Mouse (Mus musculus): ENCODE data around the gene Kctd3. TPM values are rescaled to one million over a fixed set of nuclear protein-coding genes. Genes with fewer than 3 reads are reported as not detected.

Kctd3 gene
- polyA plus RNA-seq, 1 experiment from 2014 or later: 37.6 TPM

DNA sequence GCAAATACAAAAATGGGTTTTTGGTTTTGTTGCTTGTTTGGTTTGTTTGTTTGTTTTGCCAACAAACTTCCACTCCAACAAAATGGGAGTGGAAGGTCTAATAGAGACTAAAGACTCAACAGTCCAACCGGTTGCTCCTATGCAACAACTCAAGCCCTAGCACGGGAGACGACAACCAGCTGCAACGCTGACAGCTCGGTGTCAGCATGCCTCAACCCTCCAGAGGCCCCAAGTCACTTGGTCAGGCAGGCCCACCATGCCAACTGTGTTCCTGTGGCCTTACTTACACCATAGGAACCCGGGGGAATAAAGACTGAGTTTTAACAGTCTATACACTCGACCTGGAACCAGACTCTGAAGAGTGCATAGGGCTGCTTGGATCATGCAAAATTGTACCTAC is 815 bp downstream of the Kctd3 start:
- peak overlapping the region; percentile 91 for H3K9ac ChIP-seq (replicated peaks)
- peak overlapping the region; percentile 91 for H3K4me3 ChIP-seq (replicated peaks)
- no peaks in the 10 kb centered on the region for H3K27me3 ChIP-seq
- no peak for ATAC-seq
- H3K4me1 ChIP-seq (replicated peaks): peaks cover 29% of the 10 kb centered on the region
- H3K4me2 ChIP-seq (replicated peaks): peak overlapping the region; percentile 91
- no peak overlapping the region for H3K27ac ChIP-seq
- H3K36me3 ChIP-seq: no peaks in the 10 kb centered on the region
- 6% methylated on average over 7 of the region's 7 CpGs for WGBS
- no peaks in the 10 kb centered on the region for H3K9me3 ChIP-seq

- H3K9me3 ChIP-seq: no peaks in the 10 kb centered on the region
- H3K27ac ChIP-seq: no peak overlapping the region
- H3K27me3 ChIP-seq: no peaks in the 10 kb centered on the region
- H3K9ac ChIP-seq (replicated peaks): no peak overlapping the region
- 68% methylated on average over 5 of the region's 5 CpGs for WGBS
- peaks cover 29% of the 10 kb centered on the region for H3K4me1 ChIP-seq (replicated peaks)
- H3K4me3 ChIP-seq (replicated peaks): peak overlapping the region; percentile 91
- no peaks in the 10 kb centered on the region for H3K36me3 ChIP-seq
- no peak for ATAC-seq
- H3K4me2 ChIP-seq (replicated peaks): peak overlapping the region; percentile 91
Observed at GRCm38 (mm10) chr1:189006267-189006666, 1.4 kb downstream of the Kctd3 start.

- H3K27me3 ChIP-seq: no peaks in the 10 kb centered on the region
- ATAC-seq: no peak
- peaks cover 29% of the 10 kb centered on the region for H3K4me1 ChIP-seq (replicated peaks)
- no peaks in the 10 kb centered on the region for H3K9me3 ChIP-seq
- no peak overlapping the region for H3K4me3 ChIP-seq (replicated peaks)
- H3K27ac ChIP-seq: no peak overlapping the region
- peaks cover 11% of the 10 kb centered on the region for H3K36me3 ChIP-seq
- no peak overlapping the region for H3K4me2 ChIP-seq (replicated peaks)
- WGBS: 100% methylated on average over 1 of the region's 1 CpGs
- H3K9ac ChIP-seq (replicated peaks): no peak overlapping the region
Observed at GRCm38 (mm10) chr1:189004774-189005173, 2.9 kb downstream of the Kctd3 start.

DNA sequence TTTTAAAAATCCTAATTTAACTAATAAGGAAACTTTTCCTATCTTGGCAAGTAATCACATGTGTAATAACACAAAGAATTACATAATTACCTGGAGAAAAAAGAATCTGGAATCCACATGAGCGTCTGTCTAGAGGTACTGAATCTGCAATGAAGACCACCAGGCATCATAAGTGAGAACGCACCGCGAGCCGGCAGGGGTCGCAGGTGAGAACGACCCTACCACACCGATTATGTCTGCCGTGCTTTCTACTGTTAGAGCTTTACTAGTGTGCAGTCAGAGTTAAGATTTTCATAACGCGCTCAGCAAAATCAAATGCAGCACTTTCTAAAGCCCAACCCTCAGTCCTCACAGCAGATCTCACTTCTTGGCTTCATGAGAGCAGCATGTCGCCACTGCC is 5.8 kb downstream of the Kctd3 start:
- Histone ChIP-seq H3K27me3 (no peaks in the 10 kb centered on the region), H3K27ac (no peak overlapping the region), H3K4me1 (replicated peaks) (peaks cover 26% of the 10 kb centered on the region), H3K36me3 (peaks cover 34% of the 10 kb centered on the region), H3K9me3 (no peaks in the 10 kb centered on the region), H3K9ac (replicated peaks) (no peak overlapping the region), H3K4me2 (replicated peaks) (no peak overlapping the region), H3K4me3 (replicated peaks) (no peak overlapping the region)
- no peak for ATAC-seq
- WGBS: 93% methylated on average over 12 of the region's 12 CpGs

DNA sequence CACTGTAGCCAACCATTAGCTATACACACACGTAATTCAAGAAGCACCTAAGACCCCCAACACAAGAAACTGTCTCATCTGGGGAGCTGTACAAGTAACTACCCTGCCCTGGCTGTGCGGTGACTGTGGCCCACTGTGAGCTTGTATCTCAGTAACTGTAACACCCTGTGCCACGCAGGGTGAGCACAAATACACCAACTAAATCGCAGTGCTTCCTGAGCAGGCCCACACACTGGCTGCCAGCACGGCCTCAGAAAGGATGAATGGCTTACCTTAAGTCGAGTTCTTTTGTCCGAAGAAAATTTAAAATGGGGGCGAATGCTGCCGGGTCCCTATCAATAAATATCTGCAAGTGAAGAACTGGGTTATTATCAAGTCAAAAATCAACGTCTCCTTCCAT is 7.7 kb downstream of the Kctd3 start:
- Histone ChIP-seq H3K4me1 (replicated peaks) (peaks cover 9% of the 10 kb centered on the region), H3K27me3 (no peaks in the 10 kb centered on the region), H3K9ac (replicated peaks) (no peak overlapping the region), H3K9me3 (no peaks in the 10 kb centered on the region), H3K36me3 (peaks cover 52% of the 10 kb centered on the region), H3K4me3 (replicated peaks) (no peak overlapping the region), H3K27ac (no peak overlapping the region), H3K4me2 (replicated peaks) (no peak overlapping the region)
- ATAC-seq: no peak
- 91% methylated on average over 10 of the region's 10 CpGs for WGBS

GRCm38 (mm10) chr1:188997921-188998320 is 9.7 kb downstream of the Kctd3 start:
- 95% methylated on average over 3 of the region's 3 CpGs for WGBS
- no peak overlapping the region for H3K27ac ChIP-seq
- no peaks in the 10 kb centered on the region for H3K9me3 ChIP-seq
- no peaks in the 10 kb centered on the region for H3K4me1 ChIP-seq (replicated peaks)
- no peak overlapping the region for H3K4me2 ChIP-seq (replicated peaks)
- ATAC-seq: no peak
- H3K4me3 ChIP-seq (replicated peaks): no peak overlapping the region
- no peak overlapping the region for H3K9ac ChIP-seq (replicated peaks)
- H3K27me3 ChIP-seq: no peaks in the 10 kb centered on the region
- peaks cover 58% of the 10 kb centered on the region for H3K36me3 ChIP-seq

- ATAC-seq: peak; percentile 34; the same call in 1 of the 2 replicates
- H3K27ac ChIP-seq: no peak overlapping the region
- H3K4me1 ChIP-seq (replicated peaks): no peaks in the 10 kb centered on the region
- no peaks in the 10 kb centered on the region for H3K9me3 ChIP-seq
- H3K4me2 ChIP-seq (replicated peaks): no peak overlapping the region
- H3K36me3 ChIP-seq: peaks cover 62% of the 10 kb centered on the region
- H3K4me3 ChIP-seq (replicated peaks): no peak overlapping the region
- WGBS: 39% methylated on average over 4 of the region's 4 CpGs
- H3K27me3 ChIP-seq: no peaks in the 10 kb centered on the region
- H3K9ac ChIP-seq (replicated peaks): no peak overlapping the region
Observed at GRCm38 (mm10) chr1:188993218-188993617, 14.4 kb downstream of the Kctd3 start.

DNA sequence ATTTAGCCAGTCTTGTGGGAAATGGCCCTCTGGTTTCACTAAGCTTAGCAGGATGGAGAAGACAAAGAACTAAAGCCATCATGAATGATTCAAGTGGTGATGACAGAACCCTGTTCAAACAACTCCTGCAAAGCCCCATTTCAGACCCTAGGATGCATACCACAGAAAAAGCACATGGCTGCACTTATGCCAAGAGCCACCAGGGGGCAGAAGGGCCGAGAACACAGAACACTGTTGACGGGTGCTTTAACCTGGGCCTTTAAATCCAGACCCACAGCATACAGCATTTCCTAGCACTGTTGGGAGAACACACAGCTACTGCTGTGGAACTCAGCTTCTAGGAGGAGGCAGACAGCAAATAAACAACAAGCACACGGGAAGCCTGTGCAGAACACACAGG is 27.6 kb downstream of the Kctd3 start:
- H3K27me3 ChIP-seq: no peaks in the 10 kb centered on the region
- WGBS: 31% methylated on average over 3 of the region's 3 CpGs
- ATAC-seq: no peak
- no peaks in the 10 kb centered on the region for H3K9me3 ChIP-seq
- H3K4me2 ChIP-seq (replicated peaks): no peak overlapping the region
- H3K9ac ChIP-seq (replicated peaks): no peak overlapping the region
- no peaks in the 10 kb centered on the region for H3K4me1 ChIP-seq (replicated peaks)
- H3K27ac ChIP-seq: no peak overlapping the region
- H3K36me3 ChIP-seq: peaks cover 72% of the 10 kb centered on the region
- no peak overlapping the region for H3K4me3 ChIP-seq (replicated peaks)

DNA sequence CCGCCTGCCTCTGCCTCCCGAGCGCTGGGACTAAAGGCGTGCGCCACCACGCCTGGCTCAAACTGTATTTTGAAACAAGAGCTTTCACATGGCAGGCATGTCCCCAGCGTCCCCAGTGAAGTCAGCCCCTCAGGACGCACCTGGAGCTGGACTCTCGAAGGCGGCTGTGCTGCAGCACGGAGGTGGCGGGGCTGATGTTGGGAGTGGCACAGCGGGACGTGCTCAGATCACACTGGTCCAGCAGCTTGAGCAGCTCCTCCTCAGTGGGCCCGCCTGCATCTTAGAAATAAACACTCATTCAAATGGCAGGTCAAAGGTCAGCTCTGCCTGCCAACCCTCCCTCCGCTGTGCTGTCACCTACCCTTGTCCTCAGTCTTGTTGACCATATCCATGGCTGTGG is 33.7 kb downstream of the Kctd3 start:
- H3K4me2 ChIP-seq (replicated peaks): no peak overlapping the region
- no peak overlapping the region for H3K27ac ChIP-seq
- no peaks in the 10 kb centered on the region for H3K9me3 ChIP-seq
- H3K4me1 ChIP-seq (replicated peaks): no peaks in the 10 kb centered on the region
- H3K9ac ChIP-seq (replicated peaks): no peak overlapping the region
- no peak overlapping the region for H3K4me3 ChIP-seq (replicated peaks)
- no peaks in the 10 kb centered on the region for H3K27me3 ChIP-seq
- 88% methylated on average over 16 of the region's 16 CpGs for WGBS
- no peak for ATAC-seq
- H3K36me3 ChIP-seq: peaks cover 78% of the 10 kb centered on the region

DNA sequence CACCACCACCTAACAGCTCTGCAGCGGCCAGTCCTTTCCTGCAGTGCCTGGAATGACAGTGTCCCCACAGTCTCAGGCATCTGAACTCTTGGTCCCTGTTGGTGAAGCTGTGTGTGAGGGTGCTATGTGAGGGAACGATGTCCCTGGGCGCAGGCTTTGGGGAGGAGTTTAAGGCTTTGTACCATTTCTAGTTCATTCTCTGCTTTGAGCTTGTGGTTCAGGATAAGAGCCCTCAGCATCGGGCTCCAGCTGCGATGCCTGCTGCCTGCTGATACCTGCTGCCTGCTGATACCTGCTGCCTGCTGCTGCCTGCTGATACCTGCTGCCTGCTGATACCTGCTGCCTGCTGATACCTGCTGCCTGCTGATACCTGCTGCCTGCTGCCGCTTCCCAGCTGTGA is 34.6 kb downstream of the Kctd3 start:
- WGBS: 93% methylated on average over 6 of the region's 6 CpGs
- peaks cover 79% of the 10 kb centered on the region for H3K36me3 ChIP-seq

GRCm38 (mm10) chr1:188952501-188952900 is 55.1 kb downstream of the Kctd3 start:
- Histone ChIP-seq H3K9me3 (no peaks in the 10 kb centered on the region), H3K36me3 (no peaks in the 10 kb centered on the region), H3K4me1 (replicated peaks) (no peaks in the 10 kb centered on the region), H3K4me3 (replicated peaks) (no peak overlapping the region), H3K27me3 (no peaks in the 10 kb centered on the region), H3K27ac (no peak overlapping the region), H3K4me2 (replicated peaks) (no peak overlapping the region), H3K9ac (replicated peaks) (no peak overlapping the region)
- WGBS: 89% methylated on average over 4 of the region's 4 CpGs
- ATAC-seq: no peak

More for the DNA sequence above, 34.6 kb downstream of the Kctd3 start:
- H3K4me1 ChIP-seq (replicated peaks): no peaks in the 10 kb centered on the region
- no peak overlapping the region for H3K4me2 ChIP-seq (replicated peaks)
- no peak overlapping the region for H3K9ac ChIP-seq (replicated peaks)
- no peak for ATAC-seq
- H3K9me3 ChIP-seq: no peaks in the 10 kb centered on the region
- H3K27me3 ChIP-seq: no peaks in the 10 kb centered on the region
- H3K27ac ChIP-seq: no peak overlapping the region
- H3K4me3 ChIP-seq (replicated peaks): no peak overlapping the region

DNA sequence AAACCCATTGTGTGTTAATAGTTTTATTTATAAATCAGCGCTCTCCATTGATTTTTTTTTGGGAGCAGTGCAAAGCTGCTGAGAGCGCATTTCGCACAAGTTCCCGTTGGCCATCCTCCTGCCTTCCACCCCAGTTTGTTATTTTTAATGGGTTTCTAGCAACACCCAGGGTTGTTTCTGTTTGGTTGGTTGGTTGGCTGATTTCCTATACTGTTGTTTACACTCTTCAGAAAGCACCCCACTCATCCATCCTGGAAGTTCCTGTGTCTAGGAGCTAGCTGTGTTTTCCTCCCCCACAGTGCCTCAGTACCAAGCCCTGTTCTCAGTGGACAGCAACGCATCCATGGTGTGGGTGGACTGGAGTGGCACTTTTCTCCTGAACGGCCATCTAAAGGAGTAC is 56.5 kb downstream of the Kctd3 start:
- Histone ChIP-seq H3K36me3 (no peaks in the 10 kb centered on the region), H3K27me3 (no peaks in the 10 kb centered on the region), H3K9me3 (no peaks in the 10 kb centered on the region), H3K4me3 (replicated peaks) (no peak overlapping the region), H3K27ac (no peak overlapping the region), H3K9ac (replicated peaks) (no peak overlapping the region), H3K4me1 (replicated peaks) (no peaks in the 10 kb centered on the region), H3K4me2 (replicated peaks) (no peak overlapping the region)
- 94% methylated on average over 6 of the region's 6 CpGs for WGBS
- no peak for ATAC-seq

- peak; percentile 48; the same call in 1 of the 2 replicates for ATAC-seq
- H3K36me3 ChIP-seq: no peaks in the 10 kb centered on the region
- no peaks in the 10 kb centered on the region for H3K9me3 ChIP-seq
- H3K27me3 ChIP-seq: no peaks in the 10 kb centered on the region
- no peaks in the 10 kb centered on the region for H3K4me1 ChIP-seq (replicated peaks)
- no peak overlapping the region for H3K4me3 ChIP-seq (replicated peaks)
- WGBS: 79% methylated on average over 9 of the region's 9 CpGs
- no peak overlapping the region for H3K9ac ChIP-seq (replicated peaks)
- H3K27ac ChIP-seq: no peak overlapping the region
- no peak overlapping the region for H3K4me2 ChIP-seq (replicated peaks)
Observed at GRCm38 (mm10) chr1:188948276-188948675, 59.4 kb downstream of the Kctd3 start.
